Mouse (Mus musculus): ENCODE measurements around the gene Trpv3.

Trpv3 gene

DNA sequence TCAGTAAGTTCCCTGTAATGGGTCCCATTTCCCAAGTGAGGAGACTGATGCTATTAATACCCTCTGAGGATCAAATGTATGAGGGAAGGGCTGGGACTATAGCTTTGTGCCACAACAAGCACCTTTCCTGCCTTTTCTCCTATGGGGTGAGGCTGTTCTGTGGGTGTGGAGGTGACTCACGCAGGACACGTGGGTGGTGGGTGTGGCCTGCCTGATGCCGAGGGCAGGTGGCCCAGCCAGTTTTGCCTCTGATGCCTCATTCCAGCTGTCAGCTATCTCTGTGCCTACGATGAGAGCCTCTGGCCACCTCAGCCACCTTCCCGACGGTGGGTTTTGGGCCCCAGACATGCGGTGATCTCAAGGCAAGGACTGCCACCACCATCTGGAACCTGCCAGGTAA is at the start of gene Trpv3:
Gene Trpv3 (plus strand): TSS at position 122 of the 400 bp plus-strand sequence.
- no peak for DNase-seq (ENCODE audit: low spot score)

DNA sequence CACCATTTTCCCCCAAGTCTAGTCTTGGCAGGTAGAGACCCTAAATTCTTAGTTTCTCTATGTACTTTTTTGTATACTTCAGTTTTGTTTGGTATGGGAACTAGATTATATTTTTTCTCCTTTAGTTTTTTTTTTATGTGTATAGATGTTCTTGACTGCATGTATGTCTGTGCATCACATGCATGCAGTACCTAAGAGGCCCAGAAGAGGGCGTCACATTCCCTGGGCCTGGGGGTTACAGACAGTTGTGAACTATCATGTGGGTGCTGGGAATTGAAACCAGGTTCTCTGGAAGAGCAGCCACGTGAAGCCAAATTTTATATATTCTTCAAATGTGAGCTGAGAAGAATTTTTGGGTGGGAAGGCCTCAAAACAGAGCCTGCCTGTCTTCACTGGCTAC is 47.5 kb upstream of the Trpv3 start:
- DNase-seq (ENCODE audit: low spot score): no peak

DNA sequence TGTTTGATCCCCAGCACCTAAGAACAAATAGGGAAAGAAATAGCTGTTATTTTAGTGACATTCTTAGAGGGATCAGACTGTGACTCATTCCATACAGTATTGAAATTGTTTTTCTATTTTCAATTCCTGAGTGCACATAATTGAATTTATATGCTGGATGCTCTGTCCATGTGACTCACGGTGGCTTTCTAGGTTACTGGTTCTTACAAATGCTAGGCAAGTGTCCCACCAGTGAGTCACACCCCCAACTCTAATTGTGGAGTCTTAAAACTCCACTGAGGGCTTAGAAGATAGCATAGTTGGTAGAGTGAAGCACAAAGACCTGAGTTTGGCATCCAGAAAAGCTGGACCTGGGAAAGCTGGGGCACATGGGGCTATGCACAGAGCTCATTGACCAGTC is 46.5 kb upstream of the Trpv3 start:
- no peak for DNase-seq (ENCODE audit: low spot score)

DNA sequence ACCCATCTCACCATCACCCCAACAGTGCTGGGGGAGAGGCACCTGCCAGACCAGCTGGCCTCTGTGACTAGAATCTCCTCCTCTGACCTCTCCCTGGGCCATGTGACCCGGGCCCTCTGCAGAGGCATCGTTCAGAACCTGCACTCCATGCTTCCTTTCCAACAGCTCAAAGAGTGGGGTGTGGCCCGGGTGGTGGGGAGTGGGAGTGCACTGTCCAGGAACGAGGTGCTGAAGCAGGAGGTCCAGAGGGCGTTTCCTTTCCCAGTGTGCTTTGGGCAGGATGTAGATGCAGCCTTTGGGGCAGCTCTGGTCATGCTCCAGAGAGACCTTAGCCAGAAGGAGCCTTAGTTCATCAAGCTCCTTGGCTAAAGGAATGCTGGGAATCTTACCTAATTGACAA is 44.3 kb upstream of the Trpv3 start:
- no peak for DNase-seq (ENCODE audit: low spot score)

DNA sequence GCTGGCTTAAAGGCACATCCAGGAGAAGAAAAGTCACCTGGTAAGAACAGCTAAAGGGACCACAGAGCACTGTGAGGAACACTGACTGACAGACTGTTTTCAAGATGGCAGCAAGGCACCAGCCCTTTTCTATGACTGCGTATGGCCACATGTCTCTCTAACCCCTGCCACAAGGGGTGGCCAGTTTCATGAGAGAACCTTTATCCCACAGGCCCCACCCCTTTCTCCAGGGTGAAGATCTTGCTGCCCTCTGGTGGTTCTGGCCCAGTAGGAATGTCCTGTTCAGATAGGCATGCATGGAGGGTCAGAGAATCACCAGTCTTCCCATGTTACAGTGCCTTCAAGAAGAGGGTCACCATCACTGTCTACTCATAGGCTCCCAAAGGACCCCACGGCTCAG is 43.2 kb upstream of the Trpv3 start:
- DNase-seq (ENCODE audit: low spot score): no peak

DNA sequence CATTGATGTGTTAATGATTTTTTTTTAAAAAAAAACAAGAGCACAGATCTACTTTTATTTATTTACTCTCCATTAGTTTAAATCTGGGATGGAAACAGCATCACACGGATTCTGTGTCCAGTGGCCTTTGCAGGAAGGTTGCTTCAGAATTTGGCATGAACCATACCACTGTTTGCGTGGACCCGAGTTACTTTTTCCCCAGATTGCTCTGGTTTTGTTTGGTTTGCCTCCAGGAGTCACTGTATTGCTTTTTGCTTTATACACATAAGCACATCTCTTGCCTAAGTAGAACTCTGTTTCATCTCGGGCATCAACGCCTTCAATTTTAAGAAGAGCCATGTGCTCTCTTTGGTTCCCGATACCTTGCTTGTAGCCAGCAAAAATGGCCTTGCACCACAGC is 41.3 kb upstream of the Trpv3 start:
- no peak for DNase-seq (ENCODE audit: low spot score)

DNA sequence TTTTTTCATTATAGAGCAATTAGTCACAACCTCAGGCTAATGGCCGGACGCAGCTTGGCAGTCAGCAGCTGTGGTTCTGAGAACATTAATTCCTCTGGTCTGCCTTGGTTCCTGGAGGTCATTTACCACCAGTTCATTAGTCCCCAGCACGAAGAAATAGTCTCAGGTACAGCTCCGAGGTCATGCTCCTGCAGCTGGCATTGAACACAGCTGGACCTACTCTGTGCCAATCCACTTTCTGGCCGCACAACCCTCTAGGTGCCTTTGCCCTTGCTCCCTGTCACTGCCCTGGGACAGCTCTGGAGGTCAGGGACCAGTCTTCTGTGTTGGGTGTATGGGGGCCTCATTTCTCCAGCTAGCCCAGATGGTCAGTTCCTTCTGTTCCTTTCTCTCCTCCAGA is 38.3 kb upstream of the Trpv3 start:
- DNase-seq (ENCODE audit: low spot score): no peak

DNA sequence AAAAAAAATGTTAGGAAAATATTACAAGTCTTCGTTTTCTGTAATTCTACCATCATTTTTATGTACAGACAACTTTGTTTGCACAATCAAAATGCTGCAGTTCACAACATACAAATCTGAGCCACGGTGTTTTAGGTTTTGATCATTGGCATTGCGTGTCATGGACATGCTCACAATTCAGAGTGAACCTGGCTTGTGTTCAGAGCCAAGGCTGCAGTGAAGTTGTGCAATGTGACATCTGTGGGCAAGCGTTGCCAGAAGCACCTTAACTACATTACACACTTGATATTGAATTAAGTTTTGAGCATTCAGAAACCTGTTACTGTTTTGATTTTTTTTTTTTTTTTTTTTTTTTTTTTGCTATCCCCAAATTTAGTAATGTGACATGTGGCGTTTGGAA is 37.1 kb upstream of the Trpv3 start:
- DNase-seq (ENCODE audit: low spot score): no peak

DNA sequence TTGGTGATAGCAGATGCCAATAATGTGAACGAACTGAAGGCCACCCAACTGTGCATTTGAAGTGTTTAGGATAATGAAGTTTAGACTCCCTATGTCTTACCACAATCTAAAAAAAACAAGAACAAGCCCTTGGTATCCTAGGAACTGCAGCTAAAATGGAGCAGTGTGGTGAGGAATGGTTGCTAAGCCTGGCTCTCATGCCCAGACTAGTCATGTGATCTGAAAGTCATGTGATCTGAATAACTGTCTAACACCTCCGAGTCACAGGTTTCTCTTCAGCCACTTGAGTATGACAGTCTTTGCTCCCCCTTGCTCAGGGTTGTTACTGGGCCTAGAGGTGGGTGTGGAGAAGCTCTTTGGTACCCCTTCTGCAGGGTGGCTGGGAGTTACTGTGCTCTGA is 34.7 kb upstream of the Trpv3 start:
- no peak for DNase-seq (ENCODE audit: low spot score)

DNA sequence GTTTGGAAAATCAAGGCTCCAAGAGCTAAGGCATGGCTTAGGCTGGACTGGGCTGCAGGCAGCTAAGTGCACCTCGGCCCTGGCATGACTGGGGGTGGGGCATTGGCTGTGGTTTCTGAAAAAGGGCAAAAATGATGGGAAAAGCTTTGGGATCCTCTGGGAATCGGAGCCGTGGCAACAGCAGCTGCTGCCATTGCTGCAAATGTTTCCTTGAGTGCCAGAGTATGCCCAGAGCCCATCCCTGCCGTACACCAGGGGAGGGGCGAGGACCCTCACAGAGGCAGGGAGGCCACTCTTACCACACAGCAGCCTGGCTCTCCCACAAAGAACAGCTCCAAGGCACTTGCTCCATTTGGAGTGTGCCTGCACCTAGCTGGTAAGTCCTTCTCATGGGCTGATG is 33.2 kb upstream of the Trpv3 start, which contains the start of gene Trpv1:
Gene Trpv1 (plus strand): TSS at position 301 of the 400 bp plus-strand sequence.
- DNase-seq (ENCODE audit: low spot score): no peak

DNA sequence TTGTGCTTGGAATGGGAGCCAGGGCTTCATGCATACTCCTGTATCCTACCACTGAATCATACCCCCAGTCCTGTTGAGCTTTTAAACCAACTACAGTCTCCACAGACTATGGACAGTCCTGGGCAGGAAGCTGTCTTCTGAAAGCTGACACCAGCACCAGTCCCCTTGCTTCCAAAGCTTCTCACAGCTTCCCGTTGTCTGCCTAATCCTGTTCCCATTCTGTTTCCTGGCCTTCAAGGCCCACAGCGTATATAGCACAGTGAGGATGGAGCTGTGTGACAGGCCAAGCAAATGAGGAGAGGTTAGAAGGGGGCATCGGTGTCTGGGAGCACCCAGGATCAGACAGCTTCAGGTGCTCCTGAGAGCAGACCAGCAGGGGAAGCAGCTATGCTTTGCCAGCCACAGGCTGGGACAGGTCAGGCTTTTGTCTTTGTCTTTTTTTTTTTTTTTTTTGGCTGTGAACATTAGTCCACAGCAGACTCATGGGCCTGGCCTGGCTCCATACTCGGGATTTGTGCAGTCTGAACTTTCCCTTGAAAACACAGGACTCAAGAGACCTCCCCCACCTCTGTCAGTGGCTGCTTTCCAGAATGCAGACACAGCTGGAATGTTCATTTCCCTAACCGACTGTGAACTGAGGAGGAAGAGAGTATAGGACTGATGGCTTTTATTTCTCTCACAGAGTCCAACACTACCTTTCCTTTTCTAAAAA is 31.0 kb upstream of the Trpv3 start:
- DNase-seq (ENCODE audit: low spot score): no peak

DNA sequence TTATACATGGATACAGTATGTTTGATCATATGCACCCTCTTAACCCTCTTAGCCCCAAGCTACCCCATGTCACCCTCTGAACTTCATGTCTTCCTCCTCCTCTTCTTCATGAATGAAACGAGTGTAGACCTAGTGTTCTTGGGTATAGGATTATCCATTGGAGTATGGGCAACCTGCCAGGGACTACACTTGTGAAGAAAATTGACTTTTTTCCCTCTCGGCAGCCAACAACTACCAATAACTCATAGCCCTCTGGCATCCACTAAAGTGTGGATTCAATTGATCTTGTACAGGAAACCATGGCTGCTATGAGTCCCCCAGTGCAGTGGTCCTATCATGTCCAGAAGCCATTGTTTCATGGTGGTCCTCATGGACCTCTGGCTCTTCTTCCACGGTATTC is 30.5 kb upstream of the Trpv3 start:
- DNase-seq (ENCODE audit: low spot score): no peak

DNA sequence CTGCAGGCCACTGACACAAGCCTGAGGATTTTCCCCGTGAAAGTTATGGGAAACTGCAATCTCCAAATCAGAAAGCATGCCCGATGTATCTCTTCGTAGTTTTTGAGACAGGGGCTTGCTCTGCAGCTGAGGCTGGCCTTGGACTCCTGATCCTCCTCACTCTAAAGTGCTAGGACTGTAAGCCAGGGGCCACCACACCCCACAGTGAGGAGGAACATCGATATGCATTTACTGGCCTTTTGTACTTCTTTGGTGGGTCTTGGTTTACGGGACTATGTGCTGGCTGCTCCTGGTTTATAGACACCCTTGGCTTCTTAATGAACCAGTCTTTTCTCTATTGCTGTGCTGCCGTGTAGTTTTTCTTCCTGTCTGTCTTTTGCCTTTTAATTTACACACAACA is 25.0 kb upstream of the Trpv3 start:
- no peak for DNase-seq (ENCODE audit: low spot score)

DNA sequence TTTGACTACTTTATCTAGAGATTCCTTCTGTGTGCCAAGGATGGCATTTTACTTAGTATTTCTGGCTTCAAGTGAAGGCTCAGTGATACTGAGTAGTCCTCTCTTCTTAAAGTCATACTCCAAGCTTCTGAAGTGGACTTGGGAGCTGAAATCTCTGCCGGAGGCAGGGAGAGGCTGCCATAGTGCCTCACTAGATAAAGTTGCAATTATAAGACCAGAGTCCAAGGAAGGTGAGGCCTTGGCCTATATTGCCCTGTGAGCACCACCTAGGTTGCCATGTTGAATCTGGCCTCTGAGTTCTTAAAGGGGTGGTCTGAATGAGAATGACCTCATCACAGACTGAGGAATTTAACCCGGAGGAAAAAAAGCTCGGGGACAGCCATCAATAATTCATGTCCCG is 24.4 kb upstream of the Trpv3 start:
- DNase-seq (ENCODE audit: low spot score): no peak

DNA sequence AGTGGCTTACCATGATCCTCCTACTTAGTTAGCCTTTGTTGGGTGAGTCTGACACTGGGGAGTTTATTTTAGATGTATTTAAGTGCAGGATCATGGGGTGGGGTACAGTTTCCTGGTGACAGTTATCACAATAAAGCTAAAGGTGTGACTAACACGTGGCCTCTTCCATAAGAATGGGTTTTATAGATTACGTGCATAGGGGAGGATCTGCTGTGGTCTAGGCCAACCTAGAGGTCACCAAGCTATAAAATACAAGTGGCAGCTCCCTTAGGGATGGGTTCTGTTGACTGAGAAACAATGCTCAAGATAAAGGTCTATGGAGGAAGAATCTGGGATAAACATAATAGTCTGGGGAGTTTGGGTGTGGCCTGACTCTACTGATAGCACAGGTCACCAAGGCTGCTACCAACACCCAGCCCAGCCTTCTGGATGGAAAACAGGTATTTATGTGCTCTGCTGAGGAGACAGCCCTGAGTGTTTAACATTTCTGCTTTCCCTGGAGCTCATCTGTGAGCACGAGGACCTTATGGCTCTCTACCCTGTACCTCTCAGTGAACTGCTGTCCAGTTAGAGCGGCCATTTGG is 9.7 kb upstream of the Trpv3 start:
- DNase-seq (ENCODE audit: low spot score): no peak

DNA sequence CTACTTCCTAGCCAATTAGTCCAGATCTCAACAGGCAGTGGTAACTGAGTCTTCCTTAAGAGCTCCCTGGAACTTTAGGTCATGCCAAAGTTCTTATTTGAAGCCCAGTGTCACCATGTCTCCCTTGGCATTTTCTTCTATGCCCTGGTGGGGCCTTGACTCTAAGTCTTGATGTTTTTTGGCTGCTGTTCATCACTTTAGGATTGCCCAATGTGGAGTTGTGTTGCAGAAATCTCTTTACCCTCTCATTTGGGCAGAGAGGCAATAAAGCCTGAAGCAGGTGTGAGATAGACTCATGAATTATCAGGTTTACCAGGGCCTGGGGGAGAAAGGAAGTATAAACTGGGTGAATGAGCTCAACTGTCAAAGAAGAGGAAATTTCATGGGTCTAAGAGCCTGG is 8.5 kb upstream of the Trpv3 start:
- DNase-seq (ENCODE audit: low spot score): no peak

DNA sequence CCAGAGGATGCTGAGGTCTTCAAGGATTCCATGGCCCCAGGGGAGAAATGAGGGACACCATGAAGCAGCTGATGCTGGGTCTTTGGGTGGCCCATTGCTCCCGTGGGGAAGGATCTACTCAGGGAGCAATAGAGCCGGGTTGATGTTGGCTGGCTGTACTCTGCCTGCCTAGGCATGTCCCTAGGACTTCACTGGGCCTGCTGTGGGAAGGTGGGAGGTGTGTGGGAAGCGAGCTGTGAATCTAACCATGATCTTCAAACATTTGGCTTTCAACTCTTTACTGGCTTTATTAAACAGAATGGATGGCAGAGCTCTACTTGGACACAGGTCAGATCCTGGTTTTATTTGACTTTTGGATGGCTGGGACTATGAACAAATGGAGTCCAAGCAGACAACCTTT is 6.7 kb upstream of the Trpv3 start:
- DNase-seq (ENCODE audit: low spot score): no peak

DNA sequence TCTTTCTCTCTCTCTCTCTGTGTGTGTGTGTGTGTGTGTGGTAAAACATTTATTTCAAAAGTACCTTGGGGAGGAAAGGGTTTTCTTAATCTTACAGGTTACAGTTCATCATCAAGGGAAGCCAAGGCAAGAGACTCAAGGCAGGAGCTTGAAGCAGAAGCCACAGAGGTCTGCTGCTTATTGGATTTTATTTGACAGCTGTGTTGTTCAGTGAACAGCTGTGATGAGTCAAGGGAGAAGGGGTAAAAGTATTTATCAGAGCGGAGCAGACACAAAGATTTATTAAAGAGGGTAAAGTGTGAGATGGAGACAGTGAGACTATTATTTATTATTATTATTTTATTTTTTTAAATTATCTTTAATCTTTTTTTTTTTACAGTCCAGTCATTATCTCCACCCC is 5.8 kb upstream of the Trpv3 start:
- no peak for DNase-seq (ENCODE audit: low spot score)

DNA sequence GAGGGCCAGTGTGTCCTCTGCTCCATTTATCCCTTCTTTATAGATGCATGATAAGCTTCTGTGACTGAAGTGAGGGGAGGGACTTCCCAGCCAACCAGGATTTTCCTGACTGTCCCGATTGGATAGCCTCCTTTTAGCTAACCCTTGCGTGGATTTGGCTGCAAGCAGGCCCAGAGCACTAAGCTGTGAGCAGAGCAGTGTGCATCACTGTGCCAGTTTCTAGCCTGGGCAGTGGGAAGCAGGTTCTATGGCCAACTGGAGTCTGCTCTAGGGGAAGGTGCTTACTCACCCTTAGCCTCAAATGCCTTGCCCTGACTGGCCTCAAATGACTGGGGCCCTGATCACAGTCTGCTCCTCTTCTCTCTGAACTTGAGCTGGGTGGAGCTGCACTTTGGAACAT is 7.6 kb downstream of the Trpv3 start:
- no peak for DNase-seq (ENCODE audit: low spot score)

DNA sequence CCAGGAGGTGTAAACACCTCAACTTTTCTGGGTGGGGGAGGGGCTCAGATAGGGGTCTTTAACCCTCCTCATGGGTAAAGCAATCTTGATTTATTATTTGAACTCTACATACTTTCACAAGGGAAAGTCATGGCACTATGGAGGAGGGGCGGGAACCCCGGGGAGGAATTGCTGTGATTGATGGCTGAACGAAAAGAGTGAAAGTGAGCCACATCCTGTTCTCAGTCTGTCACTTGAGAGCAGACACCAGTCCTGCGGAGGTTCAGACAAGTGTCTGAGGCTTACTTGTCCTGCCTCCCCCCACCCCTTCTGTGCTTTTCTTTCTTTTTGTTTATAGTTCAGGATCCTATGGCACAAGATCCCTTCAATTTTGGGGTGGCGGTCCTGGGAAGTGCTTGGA is 13.5 kb downstream of the Trpv3 start:
- no peak for DNase-seq (ENCODE audit: low spot score)

DNA sequence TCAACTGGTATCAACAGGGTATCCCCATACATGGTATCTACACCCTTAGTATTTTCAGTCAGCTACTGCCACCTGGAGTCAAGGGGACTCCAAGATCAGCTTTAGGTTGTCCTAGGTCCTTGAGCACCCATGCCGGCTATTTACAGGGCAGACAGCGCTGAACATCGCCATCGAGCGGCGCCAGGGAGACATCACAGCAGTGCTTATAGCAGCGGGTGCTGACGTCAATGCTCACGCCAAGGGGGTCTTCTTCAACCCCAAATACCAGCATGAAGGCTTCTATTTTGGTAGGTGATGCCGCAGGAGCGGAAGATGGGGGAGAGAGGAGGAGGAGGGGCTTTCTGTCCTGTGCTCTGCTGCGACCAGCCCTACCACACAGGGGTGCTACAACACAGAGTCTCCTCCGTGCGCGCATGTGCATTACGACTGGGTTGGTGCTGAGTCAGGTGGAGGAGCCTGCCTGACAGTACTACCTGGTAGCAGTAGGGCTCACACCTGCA is 14.4 kb downstream of the Trpv3 start:
- peak; percentile 79 for DNase-seq (ENCODE audit: low spot score)

DNA sequence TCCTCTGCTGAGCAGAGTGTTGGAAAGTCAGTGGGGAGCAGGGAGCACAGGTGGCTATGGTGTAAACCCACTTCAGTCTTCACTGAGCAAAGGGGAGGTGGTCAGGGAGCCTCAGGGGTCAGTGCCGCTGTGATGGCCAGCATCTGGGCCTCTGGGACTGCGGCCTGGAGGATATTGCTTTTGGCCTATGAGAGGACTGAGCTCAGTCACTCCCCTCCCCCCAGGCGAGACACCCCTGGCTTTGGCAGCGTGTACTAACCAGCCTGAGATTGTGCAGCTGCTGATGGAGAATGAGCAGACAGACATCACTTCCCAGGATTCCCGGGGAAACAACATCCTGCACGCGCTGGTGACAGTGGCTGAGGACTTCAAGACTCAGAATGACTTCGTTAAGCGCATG is 16.2 kb downstream of the Trpv3 start:
- peak; percentile 43 for DNase-seq (ENCODE audit: low spot score)

DNA sequence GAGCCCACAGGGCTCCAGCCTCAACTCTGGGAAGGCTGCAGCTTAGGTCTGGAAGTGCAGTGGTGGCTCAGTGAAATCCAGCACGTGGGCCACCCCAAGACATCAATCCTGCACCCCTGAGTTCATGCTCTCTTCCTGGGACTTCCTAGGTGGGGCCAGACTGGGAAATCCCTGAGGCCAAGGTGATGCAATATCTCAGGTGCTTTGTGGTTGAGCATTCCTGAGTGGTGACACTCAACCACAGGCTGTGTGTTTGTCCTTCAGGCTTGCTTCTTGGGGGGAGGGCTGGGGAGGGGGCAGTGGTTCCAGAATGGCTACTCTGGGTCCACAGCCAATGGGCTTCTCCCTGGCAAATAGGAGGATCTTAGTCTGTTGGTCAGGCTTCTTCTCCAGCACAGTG is 16.7 kb downstream of the Trpv3 start:
- DNase-seq (ENCODE audit: low spot score): no peak

DNA sequence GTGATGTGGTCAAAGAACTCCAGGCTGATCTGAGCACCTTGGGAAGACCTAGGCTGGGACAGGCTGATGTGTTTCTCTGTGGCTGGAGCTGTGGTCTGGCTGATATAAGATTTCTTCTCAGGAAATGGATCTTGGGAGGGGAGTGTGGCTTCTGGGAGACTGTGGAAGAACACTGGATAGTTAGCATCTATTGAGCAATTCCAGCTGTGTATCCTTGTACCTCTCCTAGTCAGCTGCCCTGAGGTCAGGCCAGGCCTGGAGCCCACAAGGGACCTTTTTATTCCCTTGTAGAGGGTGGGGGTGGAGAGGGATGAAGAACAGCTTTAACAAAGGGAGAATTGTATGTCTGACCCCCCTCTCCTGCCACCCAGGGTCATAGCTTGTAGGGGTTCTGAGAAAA is 17.2 kb downstream of the Trpv3 start:
- peak; percentile 43 for DNase-seq (ENCODE audit: low spot score)

Measured in layer of hippocampus, adult 11-12 months (tissue).